Mouse (Mus musculus) layer of hippocampus, adult 2 months (tissue): ENCODE measurements around the gene Exosc6. TPM values are rescaled to one million over a fixed set of nuclear protein-coding genes. Genes with fewer than 3 reads are reported as not detected.
"Not testable (repeated sequence)": the region's sequence is repeated elsewhere in the genome, so short reads cannot be mapped to it uniquely, and the experiment has no call there.

Experiments
- DNase-seq, 2 experiments: peaks; one replicate each; pipeline ENCODE4 v3.0.0; 2022; ENCODE audit warnings: low spot score in 2 of 2
- H3K27ac ChIP-seq: fragments of 200-600 bp; 2 replicates; pipeline ENCODE4 v1.8.1; 2022
- H3K4me3 ChIP-seq: fragments of 200-600 bp; 2 replicates; pipeline ENCODE4 v1.8.1; 2022; ENCODE audit warnings: mild to moderate bottlenecking
- CTCF ChIP-seq: fragments of 200-600 bp; conservative IDR thresholded peaks from 2 replicates; pipeline ENCODE4 v1.8.1; 2022; ENCODE audit warnings: antibody characterized with exemption, mild to moderate bottlenecking, moderate library complexity
- long read RNA-seq, 2 experiments: library from polyadenylated mRNA; stranded (forward); transcript quantifications; one replicate each; pipeline ENCODE4 v2.0.0; 2021; ENCODE audit warnings: borderline mapping rate in 2 of 2
- total RNA-seq, 2 experiments: library from RNA; stranded (reverse); gene quantifications; 2 replicates each; pipeline ENCODE4 v1.2.3; 2021

Exosc6 gene
- total RNA-seq: not detected
- long read RNA-seq, experiment 1, transcript Exosc6-201 (1 exons, 1,326 nt): major isoform, 22 of 22 reads
- long read RNA-seq, experiment 1, partial matches to known transcripts: 0 of 22 reads
- long read RNA-seq, experiment 1, other reads (novel, unspliced or antisense): 0 of 22 reads
- long read RNA-seq, experiment 2, transcript Exosc6-201 (1 exons, 1,326 nt): major isoform, 31 of 31 reads
- long read RNA-seq, experiment 2, partial matches to known transcripts: 0 of 31 reads
- long read RNA-seq, experiment 2, other reads (novel, unspliced or antisense): 0 of 31 reads

DNA sequence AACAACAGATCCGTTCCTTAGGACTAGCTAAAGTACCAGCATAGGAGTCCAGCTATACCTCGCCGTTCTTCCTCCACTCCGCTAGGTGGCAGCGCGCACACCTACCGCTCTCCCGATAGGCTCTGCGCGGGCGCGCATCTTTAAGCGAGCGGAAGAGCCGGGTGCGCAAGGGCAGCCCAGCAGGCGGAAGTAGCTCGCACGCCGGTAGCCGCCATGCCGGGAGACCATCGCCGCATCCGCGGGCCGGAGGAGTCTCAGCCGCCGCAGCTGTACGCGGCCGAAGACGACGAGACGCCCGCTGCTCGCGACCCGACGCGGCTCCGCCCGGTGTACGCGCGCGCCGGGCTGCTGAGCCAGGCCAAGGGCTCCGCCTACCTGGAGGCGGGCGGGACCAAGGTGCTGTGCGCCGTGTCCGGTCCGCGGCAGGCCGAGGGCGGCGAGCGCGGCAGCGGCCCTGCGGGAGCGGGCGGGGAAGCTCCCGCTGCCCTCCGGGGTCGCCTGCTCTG lies at the start of gene Exosc6:
Exosc6 (plus strand) TSS at position 182 of the 506 bp plus-strand sequence.
- peak; percentile 95 for TF ChIP-seq CTCF
- H3K27ac ChIP-seq: peak within 1 kb of the TSS; percentile 88
- DNase-seq: peak; percentile 86 to 92
- H3K4me3 ChIP-seq: peak within 1 kb of the TSS; percentile 83

DNA sequence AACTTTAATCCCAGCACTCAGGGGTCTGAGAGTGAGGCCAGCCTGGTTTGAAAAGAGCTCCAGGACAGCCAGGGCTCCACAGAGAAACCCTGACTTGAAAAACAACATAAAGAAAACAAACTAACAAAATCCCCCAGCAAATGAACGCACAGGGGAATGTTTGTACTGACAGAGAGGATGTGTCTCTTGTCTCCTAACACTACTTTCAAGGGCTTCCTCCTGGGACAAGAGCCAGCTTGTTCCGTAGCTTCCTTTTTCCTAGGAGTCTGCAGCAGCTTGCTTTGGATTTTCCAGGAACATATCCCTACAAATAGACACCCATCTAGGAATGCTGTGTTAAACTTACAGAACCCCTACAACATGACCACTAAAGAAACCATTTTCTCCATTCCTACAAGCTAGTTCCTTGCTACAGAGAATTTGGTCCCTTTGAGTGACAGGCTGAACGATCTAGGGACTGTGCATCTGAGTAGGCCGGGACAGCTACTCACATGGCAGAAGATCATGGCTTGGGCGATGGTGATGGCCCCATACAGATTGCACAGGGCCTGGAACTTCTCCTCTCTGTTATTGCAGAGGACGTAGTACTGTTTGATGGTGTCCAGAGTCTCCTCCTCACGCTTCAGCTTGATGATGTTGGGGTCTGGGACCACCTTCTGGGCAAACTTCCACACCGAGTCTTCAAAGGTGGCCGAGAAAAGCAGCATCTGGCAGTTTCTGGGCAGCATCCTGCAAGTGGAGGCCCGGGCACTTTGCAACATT lies 45.7 kb upstream of the Exosc6 start:
- not testable (repeated sequence) for DNase-seq, H3K4me3 ChIP-seq, H3K27ac ChIP-seq

DNA sequence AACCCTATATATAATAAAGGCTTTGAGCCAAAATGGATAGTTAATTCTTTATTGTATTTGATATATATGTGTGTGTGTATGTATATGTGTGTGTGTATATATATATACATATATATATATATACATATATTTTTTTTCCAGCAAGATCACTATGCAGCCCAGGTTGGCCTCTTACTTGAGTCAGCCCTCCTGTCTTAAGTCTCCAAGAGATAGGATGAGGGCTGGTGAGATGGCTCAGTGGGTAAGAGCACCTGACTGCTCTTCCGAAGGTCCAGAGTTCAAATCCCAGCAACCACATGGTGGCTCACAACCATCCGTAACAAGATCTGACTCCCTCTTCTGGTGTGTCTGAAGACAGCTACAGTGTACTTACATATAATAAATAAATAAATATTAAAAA lies 29.5 kb upstream of the Exosc6 start:
- H3K27ac ChIP-seq, H3K4me3 ChIP-seq, DNase-seq: not testable (repeated sequence)

DNA sequence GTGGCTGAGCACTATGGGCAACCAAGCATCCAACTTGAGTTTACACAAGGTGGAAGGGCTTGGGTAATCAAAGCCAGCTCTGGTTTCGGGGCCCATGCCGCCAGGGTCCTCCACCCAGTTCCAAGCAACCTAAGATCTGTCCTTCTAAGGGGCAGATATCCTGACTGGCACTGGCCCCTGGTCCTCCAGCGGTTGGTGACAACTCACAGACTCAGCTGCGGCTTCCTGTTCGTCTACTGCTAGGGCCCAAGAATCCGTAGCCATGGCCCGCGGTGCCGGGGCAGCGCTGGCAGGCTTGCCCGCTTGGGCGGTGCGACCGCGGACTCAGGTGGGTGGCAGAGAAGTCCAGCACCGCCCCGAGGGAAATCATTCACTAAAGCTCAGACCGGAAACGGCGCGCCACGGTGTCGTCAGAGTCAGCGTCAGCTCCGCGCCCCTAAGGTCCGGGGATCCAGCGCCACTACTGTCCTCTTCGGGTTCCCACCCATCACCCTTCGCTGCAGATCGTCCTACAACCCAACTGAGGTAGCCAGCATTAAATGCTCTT lies 28.7 kb upstream of the Exosc6 start:
- no peak for TF ChIP-seq CTCF
- H3K27ac ChIP-seq: peak overlapping the region; percentile 80
- peak; percentile 87 to 89 for DNase-seq
- H3K4me3 ChIP-seq: peak overlapping the region; percentile 81

DNA sequence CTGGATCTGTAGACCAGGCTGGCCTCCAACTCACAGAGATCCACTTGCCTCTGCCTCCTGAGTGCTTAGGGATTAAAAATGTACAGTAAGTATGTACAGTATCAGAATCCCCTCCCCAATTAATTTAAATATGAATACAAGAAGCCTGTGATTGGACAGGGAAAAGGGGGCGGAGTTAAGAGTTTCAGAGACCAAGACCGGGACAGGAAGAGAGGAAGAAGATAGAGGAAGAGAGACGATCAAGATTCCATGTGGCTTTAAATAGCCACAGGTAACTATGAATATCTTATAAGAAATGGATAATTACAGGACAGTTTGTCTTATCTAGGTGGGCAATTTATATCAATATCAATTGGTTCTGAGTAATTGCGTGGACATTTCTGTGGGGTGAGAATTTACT lies 26.6 kb upstream of the Exosc6 start:
- no peak for DNase-seq
- Histone ChIP-seq H3K4me3 (no peak overlapping the region), H3K27ac (no peak overlapping the region)
- no peak for TF ChIP-seq CTCF

DNA sequence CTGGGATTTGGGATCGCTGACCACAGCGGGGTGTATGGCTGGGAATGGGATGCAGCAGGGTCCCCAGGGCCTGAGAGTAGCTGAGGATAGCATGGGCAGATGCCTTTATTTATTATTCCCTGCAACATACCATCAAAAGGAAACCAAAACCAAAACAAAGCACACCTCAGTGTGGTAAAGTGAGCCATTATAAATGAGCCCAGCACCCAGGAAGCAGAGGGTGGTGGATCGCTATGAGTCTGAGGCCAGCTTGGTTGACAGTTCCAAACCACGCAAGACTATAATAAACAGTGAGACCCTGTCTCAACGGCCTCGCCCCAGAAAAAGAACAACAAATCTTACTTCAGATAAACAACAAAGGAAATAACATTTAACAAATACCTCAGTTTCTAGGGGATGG lies 26.1 kb upstream of the Exosc6 start:
- no peak overlapping the region for H3K4me3 ChIP-seq
- no peak for TF ChIP-seq CTCF
- no peak for DNase-seq
- no peak overlapping the region for H3K27ac ChIP-seq

DNA sequence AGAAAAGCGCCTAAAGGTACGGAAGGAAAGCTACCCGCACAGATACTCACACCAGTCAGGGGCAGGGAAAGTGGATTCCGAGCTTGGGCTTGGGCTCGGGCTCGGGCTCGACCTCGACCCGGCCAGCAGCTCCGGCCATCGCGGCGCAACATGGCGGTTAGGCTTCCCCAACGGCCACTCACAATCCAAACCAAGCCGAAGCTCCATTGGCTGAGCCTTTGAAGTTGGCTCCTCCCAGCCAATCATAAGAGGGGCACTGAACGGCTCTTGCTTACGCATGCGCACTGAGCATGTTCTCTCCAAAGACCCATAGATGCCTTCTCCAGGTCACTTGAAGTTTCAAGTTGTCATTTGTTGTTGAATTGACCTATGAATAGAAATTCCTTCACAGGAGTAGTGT lies 24.6 kb upstream of the Exosc6 start, which contains the start of gene Ddx19b:
Ddx19b (minus strand) TSS at position 180 of the 400 bp plus-strand sequence.
- Histone ChIP-seq H3K4me3 (no peak within 1 kb of the TSS), H3K27ac (no peak within 1 kb of the TSS)
- no peak for TF ChIP-seq CTCF
- DNase-seq: no peak

DNA sequence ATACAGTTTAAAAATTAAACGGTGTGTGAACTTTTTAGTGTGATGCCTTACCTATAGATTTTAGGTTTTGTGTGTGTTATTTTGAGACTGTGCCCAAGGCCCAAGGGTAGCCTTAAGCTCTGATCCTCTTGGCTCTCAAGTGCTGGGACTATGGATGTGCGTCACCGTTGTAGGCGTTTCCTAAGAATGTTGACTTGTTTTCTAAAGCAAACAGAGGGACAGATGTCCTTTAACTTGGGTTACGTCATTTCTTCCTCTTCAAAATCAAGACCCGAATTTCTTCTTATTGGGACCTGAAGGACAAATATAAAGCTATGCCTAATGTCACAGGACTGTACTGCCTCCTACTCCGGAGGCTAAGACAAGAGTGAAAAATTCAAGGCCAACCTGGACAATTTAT lies 23.2 kb upstream of the Exosc6 start, which contains the start of gene Aars:
Aars (plus strand) TSS at position 229 of the 400 bp plus-strand sequence.
- H3K27ac ChIP-seq: peak within 1 kb of the TSS; percentile 91
- H3K4me3 ChIP-seq: peak within 1 kb of the TSS; percentile 95
- no peak for DNase-seq
- TF ChIP-seq CTCF: no peak

DNA sequence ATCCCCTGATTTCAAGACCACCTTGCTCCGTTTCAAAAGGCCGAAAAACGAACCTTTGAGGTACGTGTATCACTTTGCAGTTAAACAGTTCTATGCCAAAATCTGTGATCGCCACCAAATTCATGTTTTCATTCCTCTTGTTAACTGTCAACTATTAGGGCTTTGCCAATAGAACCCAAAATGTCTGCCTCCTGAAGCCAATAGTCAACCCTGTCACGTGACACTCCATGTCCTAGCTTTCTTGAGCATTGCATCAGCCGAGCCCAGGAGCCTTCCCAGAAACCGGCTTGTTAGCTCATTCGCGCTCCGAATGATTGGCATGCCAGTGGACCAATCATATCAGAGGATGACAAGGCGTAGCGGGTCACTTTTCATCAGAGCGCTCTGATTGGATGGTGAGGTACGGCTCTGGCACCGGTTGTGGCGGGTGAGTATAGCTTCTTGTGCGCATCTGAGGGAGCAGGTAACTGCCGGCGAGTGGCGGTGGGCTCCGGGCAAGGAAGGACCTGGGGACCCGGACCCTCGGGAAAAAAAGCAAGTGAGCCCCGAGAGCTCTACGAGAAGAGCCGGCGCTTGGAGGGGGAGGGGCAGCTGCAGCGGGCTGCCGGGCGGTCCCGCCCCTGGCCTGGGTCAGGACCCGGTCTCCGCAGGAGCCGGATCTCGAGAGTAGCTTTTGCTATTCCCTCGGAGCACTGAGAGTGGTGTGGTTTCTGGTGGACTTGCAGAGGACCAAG lies 22.5 kb upstream of the Exosc6 start:
- Histone ChIP-seq H3K4me3 (peak overlapping the region; percentile 95), H3K27ac (peak overlapping the region; percentile 91)
- TF ChIP-seq CTCF: no peak
- DNase-seq: peak; percentile 97 to 99

DNA sequence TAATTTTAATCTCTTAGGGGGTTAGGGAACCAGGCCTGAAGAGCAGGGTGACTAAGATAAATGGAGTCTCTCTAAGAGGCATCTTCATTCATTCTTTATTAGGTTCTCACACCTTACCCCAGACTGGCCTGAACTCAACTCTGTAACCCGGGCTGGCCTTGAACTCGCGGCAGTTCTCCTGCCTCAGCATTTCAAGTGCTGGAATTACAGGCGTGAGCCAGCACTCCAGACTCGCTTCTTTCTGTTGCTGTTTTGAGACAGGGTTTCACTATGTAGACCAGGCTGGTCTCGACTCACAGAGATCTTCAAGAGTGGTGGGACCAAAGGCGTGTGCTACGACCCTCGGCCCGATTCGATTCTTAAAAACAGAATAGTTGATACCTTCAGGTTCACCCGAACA lies 21.9 kb upstream of the Exosc6 start:
- H3K4me3 ChIP-seq: peak overlapping the region; percentile 95
- no peak for DNase-seq
- no peak for TF ChIP-seq CTCF
- H3K27ac ChIP-seq: peak overlapping the region; percentile 91

DNA sequence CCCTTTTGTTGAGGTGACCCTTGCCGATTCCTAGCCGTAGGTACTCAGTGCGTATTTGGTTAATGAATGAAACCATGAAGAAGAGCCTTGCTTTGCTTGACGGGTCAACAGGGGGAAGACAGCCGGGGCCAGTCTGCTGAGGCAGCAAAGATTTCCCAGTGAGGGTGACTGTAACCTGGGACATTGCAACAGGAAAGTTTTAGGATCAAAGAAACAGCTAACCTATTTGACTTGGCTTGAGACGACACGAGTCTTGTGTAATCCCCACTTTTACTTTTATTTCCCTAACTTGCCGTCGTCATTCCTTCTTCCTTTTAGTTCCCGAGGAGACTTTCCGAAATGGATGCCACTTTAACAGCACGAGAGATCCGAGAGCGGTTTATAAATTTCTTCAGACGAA lies 19.5 kb upstream of the Exosc6 start:
- DNase-seq: no peak

DNA sequence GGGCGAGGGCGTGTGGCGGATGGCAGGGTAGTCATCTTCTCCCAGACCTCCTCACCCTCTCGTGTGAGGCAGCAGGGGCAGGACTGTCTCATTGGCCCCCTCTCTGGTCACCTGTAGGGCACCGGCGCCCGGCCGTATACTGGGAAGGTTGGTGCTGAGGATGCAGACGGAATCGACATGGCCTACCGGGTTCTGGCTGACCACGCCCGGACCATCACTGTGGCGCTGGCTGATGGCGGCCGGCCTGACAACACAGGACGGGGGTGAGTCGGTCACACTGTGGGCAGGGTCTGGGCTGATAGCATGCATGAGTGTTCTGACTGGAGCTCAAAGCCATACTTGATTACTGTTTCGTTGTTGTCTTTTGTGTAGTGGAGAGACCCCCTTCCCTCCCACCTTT lies 13.6 kb upstream of the Exosc6 start:
- Histone ChIP-seq H3K4me3 (no peak overlapping the region), H3K27ac (no peak overlapping the region)
- TF ChIP-seq CTCF: no peak

More for the DNA sequence above, 19.5 kb upstream of the Exosc6 start:
- TF ChIP-seq CTCF: no peak
- H3K4me3 ChIP-seq: no peak overlapping the region
- H3K27ac ChIP-seq: no peak overlapping the region

More for the DNA sequence above, 13.6 kb upstream of the Exosc6 start:
- DNase-seq: no peak
